Mouse (Mus musculus): Measurements from ENCODE around the gene Pomgnt1.

DNA sequence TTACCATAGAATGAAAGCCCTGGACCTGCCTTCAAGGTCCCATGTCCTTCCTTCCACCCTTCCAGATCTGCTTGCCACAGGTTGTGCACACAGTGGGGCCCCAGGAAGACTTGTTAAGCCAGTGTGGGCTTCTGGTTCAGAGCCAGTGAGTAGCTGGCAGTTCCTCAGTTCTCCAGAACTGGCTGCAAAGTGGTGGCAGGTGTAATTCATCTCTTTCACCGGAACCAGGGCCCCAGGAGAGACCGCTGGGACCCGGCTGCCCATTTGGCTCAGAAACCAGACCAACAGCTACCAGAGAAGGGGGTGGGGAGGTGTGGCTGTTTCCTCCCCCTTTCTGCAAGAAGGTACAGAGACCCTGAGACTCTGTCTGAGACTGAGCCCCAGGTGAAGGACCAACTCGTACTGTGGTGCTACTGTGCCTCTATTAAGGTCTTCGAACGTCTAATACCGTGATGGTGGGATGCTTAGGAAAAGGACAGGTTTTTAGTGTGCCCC, 19.7 kb downstream of the Pomgnt1 start:
- TF ChIP-seq CTCF (IDR thresholded peaks at IDR 0.05; ENCODE audit: low read depth) = no peak
- no peak for TF ChIP-seq EP300 (optimal IDR thresholded peaks at IDR 0.05)
